Mouse (Mus musculus) stomach, embryonic 16.5 days (tissue): Measurements from ENCODE around the gene Afap1l2. TPM values are rescaled to one million over a fixed set of nuclear protein-coding genes. Genes with fewer than 3 reads are reported as not detected.

Experiments used
- ATAC-seq: fragments of 200-750 bp; cut with Nextera tagmentation; 2 replicates; pipeline ENCODE4 v1.8.0; 2017; ENCODE audit warnings: moderate number of reproducible peaks, moderate TSS enrichment; ENCODE audit not compliant: insufficient read depth, low FRiP score
- H3K27ac ChIP-seq: fragments of 300-500 bp; sonication (generic); 2 replicates; pipeline ENCODE4 v1.5.1; 2014; ENCODE audit warnings: low read length
- H3K27me3 ChIP-seq: fragments of 300-500 bp; sonication (generic); 2 replicates; pipeline ENCODE4 v1.6.1; 2014; ENCODE audit warnings: low read length, control low read depth, mixed read lengths; ENCODE audit not compliant: control insufficient read depth, insufficient read depth
- H3K36me3 ChIP-seq: fragments of 300-500 bp; sonication (generic); 2 replicates; pipeline ENCODE4 v1.6.1; 2014; ENCODE audit warnings: low read length; ENCODE audit not compliant: control insufficient read depth, insufficient read depth
- H3K4me1 ChIP-seq: fragments of 300-500 bp; sonication (generic); 2 replicates; pipeline ENCODE4 v1.6.1; 2014; ENCODE audit warnings: low read length, control low read depth, mixed read lengths; ENCODE audit not compliant: control insufficient read depth, insufficient read depth
- H3K4me2 ChIP-seq: fragments of 300-500 bp; sonication (generic); 2 replicates; pipeline ENCODE4 v1.6.1; 2014; ENCODE audit warnings: low read depth, low read length, mixed read lengths
- H3K4me3 ChIP-seq: fragments of 300-500 bp; sonication (generic); replicated peaks from 2 replicates; pipeline ENCODE4 v1.5.1; 2014; ENCODE audit warnings: mild to moderate bottlenecking, low read length
- H3K9ac ChIP-seq: fragments of 300-500 bp; sonication (generic); 2 replicates; pipeline ENCODE4 v1.6.1; 2014; ENCODE audit warnings: low read length
- H3K9me3 ChIP-seq: fragments of 300-500 bp; sonication (generic); replicated peaks from 2 replicates; pipeline ENCODE4 v1.6.1; 2016; ENCODE audit warnings: low read length, control low read depth; ENCODE audit not compliant: control insufficient read depth
- WGBS: fragments of 180-500 bp; shearing (Covaris S2); extraction: QIAGEN DNeasy Blood & Tissue Kit; methylation state at CpG from one replicate; pipeline ENCODE4 v1.1.7; 2014; 5-methylcytosine and 5-hydroxymethylcytosine counted together
- polyA plus RNA-seq: library from polyadenylated mRNA; unstranded; fragments of >200 nt; fragmentation: Nextera tagmentation; extraction: Ambion mirVana; gene quantifications from 2 replicates; pipeline ENCODE4 v1.2.1, GENCODE M21; 2015

Gene Afap1l2
- polyA plus RNA-seq, 1 experiment from 2014 or later: 23.1 TPM

DNA sequence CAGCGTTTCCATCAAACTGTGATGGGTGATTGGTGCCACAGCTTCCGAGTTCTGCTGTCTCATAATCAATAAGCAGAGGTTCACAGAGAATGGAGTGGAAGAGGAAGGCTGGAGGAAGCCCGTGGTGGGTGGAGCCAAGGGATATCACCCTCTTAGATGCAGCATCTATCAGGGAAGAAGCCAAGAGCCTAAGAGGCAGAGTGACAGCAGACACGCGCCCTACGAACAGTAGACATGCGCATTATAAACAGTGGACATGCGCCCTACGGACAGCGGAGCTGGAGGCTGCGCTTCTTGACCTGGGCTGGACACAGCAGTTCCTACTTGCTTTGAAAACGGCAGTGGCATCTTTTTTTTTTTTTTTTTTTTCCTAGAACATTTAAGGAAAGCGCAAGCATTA is 53.2 kb downstream of the Afap1l2 start:
- peaks cover 25% of the 10 kb centered on the region for H3K4me1 ChIP-seq
- no peak overlapping the region for H3K9ac ChIP-seq
- no peaks in the 10 kb centered on the region for H3K36me3 ChIP-seq
- H3K27me3 ChIP-seq: no peaks in the 10 kb centered on the region
- no peak overlapping the region for H3K27ac ChIP-seq
- no peaks in the 10 kb centered on the region for H3K9me3 ChIP-seq
- no peak overlapping the region for H3K4me3 ChIP-seq
- 83% methylated on average over 13 of the region's 13 CpGs for WGBS
- H3K4me2 ChIP-seq: no peak overlapping the region
- ATAC-seq: no peak

DNA sequence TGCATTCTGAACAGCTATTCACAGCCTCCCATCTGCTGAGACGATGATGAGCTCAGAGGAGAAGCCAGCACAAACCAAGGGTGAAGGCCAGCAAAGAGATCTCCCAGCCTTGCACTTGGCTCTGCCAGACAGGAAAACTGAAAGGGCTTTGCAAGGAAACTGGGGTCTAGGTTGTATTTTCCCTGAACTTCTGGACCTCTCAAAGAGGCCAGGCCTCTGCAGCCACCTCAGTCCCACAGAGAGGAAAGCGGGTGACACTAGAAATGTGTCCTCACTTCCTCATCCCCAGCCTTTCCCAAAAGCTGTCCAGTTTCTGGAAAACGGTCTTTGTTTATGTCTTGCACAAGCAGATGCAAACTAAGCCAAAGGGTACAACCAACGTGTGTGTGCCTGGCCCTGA is 54.2 kb downstream of the Afap1l2 start:
- WGBS: 54% methylated on average over 4 of the region's 4 CpGs
- Histone ChIP-seq H3K27me3 (no peaks in the 10 kb centered on the region), H3K27ac (peak overlapping the region; percentile 60), H3K4me3 (no peak overlapping the region), H3K36me3 (no peaks in the 10 kb centered on the region), H3K4me2 (no peak overlapping the region), H3K9ac (no peak overlapping the region), H3K4me1 (peaks cover 15% of the 10 kb centered on the region), H3K9me3 (no peaks in the 10 kb centered on the region)
- ATAC-seq: no peak

DNA sequence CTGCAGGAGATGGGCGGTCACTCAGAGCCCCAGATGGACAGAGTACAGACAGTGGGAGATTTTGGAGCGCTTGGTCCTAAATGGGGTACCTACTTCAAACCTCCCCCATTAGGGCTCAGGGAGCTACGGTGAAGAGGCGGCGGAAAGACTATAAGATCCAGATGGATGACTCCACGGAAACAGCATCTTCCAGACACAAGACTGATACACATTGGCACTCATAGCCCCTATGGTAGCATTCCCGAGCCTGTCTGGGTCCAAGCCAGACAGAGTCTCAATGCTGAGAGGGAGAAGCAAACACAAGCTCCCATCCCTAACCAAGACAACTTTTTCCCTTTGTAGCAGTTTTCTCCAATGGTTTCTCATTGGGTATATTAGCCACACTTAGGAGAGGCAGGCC is 57.2 kb downstream of the Afap1l2 start:
- Histone ChIP-seq H3K27me3 (no peaks in the 10 kb centered on the region), H3K9ac (no peak overlapping the region)
- 77% methylated on average over 7 of the region's 7 CpGs for WGBS

DNA sequence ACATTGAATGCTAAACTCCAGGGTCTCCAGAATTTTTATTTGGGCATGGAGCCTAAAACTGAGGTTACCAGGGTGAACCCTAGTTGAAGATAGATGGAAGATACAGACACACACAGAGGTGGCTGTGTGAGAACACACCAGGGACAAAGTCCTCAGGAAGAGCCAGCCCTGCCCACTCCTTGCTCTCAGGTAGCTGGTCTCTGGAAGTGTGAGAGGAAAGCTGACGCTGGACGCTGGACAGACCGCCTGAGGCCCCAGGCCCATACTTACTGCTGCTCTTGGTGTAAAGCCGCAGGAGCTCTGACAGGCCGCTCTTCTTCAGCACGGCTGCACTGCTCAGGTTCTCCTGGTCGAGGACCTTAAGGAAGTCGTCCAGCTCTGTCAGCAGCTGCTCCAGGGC is 58.2 kb downstream of the Afap1l2 start:
- Histone ChIP-seq H3K36me3 (no peaks in the 10 kb centered on the region), H3K9me3 (no peaks in the 10 kb centered on the region), H3K4me2 (no peak overlapping the region), H3K4me1 (no peaks in the 10 kb centered on the region), H3K4me3 (no peak overlapping the region), H3K27me3 (no peaks in the 10 kb centered on the region), H3K9ac (no peak overlapping the region), H3K27ac (no peak overlapping the region)
- ATAC-seq: no peak
- 60% methylated on average over 8 of the region's 8 CpGs for WGBS

More for the DNA sequence above, 57.2 kb downstream of the Afap1l2 start:
- no peaks in the 10 kb centered on the region for H3K4me1 ChIP-seq
- H3K27ac ChIP-seq: no peak overlapping the region
- H3K9me3 ChIP-seq: no peaks in the 10 kb centered on the region
- ATAC-seq: no peak
- no peaks in the 10 kb centered on the region for H3K36me3 ChIP-seq
- H3K4me3 ChIP-seq: no peak overlapping the region
- H3K4me2 ChIP-seq: no peak overlapping the region

DNA sequence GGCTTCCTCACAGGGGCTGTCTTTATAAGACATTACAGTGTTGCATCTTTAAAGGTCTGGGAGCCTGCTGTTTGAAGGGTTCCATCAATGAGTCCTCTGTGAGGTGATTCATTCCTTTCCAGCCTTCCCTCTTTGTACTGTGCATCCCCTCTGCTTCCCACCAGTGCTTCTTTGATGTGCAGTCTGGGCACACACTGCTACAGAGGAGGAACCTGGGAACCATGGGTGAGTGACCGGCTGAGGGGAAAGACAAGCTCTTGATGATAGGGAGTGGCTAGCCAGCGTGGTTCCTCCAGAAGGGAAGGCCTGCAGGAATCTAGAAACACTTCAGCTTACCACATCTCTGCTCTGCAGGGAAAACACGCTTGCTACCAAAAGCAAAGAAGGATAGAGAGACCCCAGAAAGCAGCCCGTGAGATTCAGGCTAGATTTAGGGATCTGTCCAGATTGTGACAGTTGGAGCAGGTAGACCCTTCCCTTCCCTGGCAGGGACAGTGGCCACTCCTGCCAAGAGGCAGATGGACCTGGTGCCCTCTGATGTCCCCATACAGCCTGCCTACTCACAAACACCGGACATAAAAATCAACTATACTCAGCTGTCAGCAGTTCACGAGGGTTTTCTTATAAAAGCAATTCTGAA is 59.9 kb downstream of the Afap1l2 start:
- Histone ChIP-seq H3K27me3 (no peaks in the 10 kb centered on the region), H3K27ac (no peak overlapping the region), H3K36me3 (no peaks in the 10 kb centered on the region), H3K4me2 (no peak overlapping the region), H3K9me3 (no peaks in the 10 kb centered on the region), H3K4me1 (no peaks in the 10 kb centered on the region), H3K4me3 (no peak overlapping the region), H3K9ac (no peak overlapping the region)
- ATAC-seq: no peak
- WGBS: 67% methylated on average over 6 of the region's 6 CpGs

DNA sequence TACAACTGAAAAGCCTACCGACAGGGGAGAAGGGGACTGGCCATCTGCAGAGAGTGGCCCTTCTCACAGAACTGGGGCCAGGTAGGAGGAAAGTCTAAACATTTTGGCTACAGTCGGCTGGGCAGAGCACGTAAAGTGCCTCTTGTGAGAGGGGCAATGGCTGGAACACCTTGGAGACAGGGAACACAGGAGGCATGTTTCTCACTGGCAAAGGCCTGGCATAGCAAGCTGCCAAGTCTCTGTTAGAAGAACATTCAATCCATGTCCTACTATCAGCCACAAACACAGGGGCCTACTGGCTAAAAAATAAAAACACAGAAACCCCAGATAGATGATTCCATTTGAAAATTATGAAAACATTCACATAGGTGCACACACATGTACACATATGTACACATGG is 61.3 kb downstream of the Afap1l2 start:
- no peak overlapping the region for H3K27ac ChIP-seq
- H3K36me3 ChIP-seq: no peaks in the 10 kb centered on the region
- H3K9ac ChIP-seq: no peak overlapping the region
- no peaks in the 10 kb centered on the region for H3K9me3 ChIP-seq
- H3K4me3 ChIP-seq: no peak overlapping the region
- no peaks in the 10 kb centered on the region for H3K27me3 ChIP-seq
- no peak overlapping the region for H3K4me2 ChIP-seq
- no peaks in the 10 kb centered on the region for H3K4me1 ChIP-seq
- WGBS: 74% methylated on average over 3 of the region's 3 CpGs
- ATAC-seq: no peak

DNA sequence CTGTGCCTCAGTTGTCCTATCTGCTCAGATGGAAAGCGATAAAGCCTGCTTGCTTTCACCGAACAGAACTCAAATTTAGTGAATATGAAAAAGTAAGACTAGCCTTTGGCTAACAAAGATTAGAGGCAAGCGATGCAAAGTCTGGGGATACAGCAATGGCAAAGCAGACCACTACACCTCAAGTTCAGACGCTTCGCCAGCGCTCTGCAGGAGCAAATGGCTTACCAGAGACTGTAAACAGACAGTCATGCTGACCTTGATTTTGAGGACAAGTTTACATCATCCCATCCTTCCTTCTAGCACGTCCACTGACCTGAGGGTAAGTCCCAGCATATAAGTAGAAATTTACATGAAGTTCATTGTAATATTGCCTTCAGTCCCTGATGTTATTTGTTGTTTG is 61.8 kb downstream of the Afap1l2 start:
- Histone ChIP-seq H3K4me2 (no peak overlapping the region), H3K27me3 (no peaks in the 10 kb centered on the region)

DNA sequence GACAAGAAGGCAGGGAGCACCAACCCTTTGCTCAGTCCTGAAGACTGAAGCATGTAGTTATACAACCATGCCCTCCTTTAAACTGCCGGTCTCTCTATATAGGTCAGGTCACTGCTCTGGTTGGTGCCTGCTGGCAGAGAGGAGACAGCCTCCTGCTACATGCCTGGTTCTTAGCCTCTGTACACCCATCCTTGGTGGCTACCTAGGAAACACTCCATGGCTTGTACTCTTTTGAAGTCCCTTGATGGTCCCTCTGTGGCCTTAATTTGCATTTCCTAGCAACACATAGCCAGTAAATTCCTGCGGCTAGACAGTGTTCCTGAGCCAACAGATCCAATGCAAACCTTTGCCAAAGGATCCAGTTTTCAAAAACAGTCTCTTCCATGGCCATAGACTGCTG is 62.4 kb downstream of the Afap1l2 start:
- H3K4me2 ChIP-seq: no peak overlapping the region
- no peaks in the 10 kb centered on the region for H3K9me3 ChIP-seq
- H3K36me3 ChIP-seq: no peaks in the 10 kb centered on the region
- no peak overlapping the region for H3K27ac ChIP-seq
- 85% methylated on average over 2 of the region's 2 CpGs for WGBS
- no peak overlapping the region for H3K4me3 ChIP-seq
- H3K9ac ChIP-seq: no peak overlapping the region
- ATAC-seq: no peak
- no peaks in the 10 kb centered on the region for H3K27me3 ChIP-seq
- H3K4me1 ChIP-seq: no peaks in the 10 kb centered on the region

More for the DNA sequence above, 61.8 kb downstream of the Afap1l2 start:
- Histone ChIP-seq H3K36me3 (no peaks in the 10 kb centered on the region), H3K9ac (no peak overlapping the region), H3K4me1 (no peaks in the 10 kb centered on the region), H3K9me3 (no peaks in the 10 kb centered on the region), H3K4me3 (no peak overlapping the region), H3K27ac (no peak overlapping the region)
- 88% methylated on average over 7 of the region's 7 CpGs for WGBS
- no peak for ATAC-seq

DNA sequence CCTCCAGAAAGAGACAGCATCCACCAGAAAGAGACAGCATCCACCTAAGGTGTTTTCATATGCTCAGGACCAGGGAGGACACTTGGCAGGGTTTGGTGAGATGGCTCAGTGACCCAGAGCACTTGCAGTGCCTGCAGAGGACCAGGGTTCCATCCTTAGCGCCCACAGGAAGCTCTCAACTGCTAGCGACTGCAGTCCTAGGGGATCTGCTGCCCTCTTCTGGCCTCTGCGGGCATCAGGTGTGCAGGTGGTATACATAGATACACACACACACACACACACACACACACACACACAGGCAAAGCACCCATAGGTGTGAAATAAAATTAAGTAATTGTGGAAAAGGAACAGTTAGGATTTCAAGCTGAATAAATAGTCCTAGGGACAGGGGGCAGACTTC is 63.2 kb downstream of the Afap1l2 start:
- 87% methylated on average over 3 of the region's 3 CpGs for WGBS
- no peak overlapping the region for H3K9ac ChIP-seq
- H3K9me3 ChIP-seq: no peaks in the 10 kb centered on the region
- H3K4me1 ChIP-seq: no peaks in the 10 kb centered on the region
- no peak overlapping the region for H3K4me2 ChIP-seq
- H3K4me3 ChIP-seq: no peak overlapping the region
- H3K36me3 ChIP-seq: no peaks in the 10 kb centered on the region
- ATAC-seq: no peak
- H3K27ac ChIP-seq: peak overlapping the region; percentile 11; the same call in 1 of the 2 replicates
- H3K27me3 ChIP-seq: no peaks in the 10 kb centered on the region
